Mouse (Mus musculus): Measurements from ENCODE around the gene Gm45837. TPM values are rescaled to one million over a fixed set of nuclear protein-coding genes. Genes with fewer than 3 reads are reported as not detected.

Gm45837 gene
- total RNA-seq (2015; ENCODE audit: low replicate concordance) (5.0 TPM in 1 of 2 replicates, not detected in the other), total RNA-seq (2017; ENCODE audit: low replicate concordance) (not detected in 2 replicates)

GRCm38 (mm10) chr7:101410267-101410936 is at the start of gene Gm45837:
Gene Gm45837 (plus strand): TSS chr7:101410886.
- no peak for ATAC-seq (replicated peaks; ENCODE audit: low FRiP score, poor library complexity, severe bottlenecking)

GRCm38 (mm10) chr7:101361021-101361420 is 49.7 kb upstream of the Gm45837 start:
- no peak for ATAC-seq (replicated peaks; ENCODE audit: low FRiP score, poor library complexity, severe bottlenecking)

- no peak for ATAC-seq (replicated peaks; ENCODE audit: low FRiP score, poor library complexity, severe bottlenecking)
These were observed 48.9 kb upstream of the Gm45837 start for GRCm38 (mm10) chr7:101361767-101362166.

GRCm38 (mm10) chr7:101362791-101363191 is 47.9 kb upstream of the Gm45837 start:
- ATAC-seq (replicated peaks; ENCODE audit: low FRiP score, poor library complexity, severe bottlenecking) = no peak

- no peak for ATAC-seq (replicated peaks; ENCODE audit: low FRiP score, poor library complexity, severe bottlenecking)
These were observed 46.8 kb upstream of the Gm45837 start for GRCm38 (mm10) chr7:101363914-101364313.

- ATAC-seq (replicated peaks; ENCODE audit: low FRiP score, poor library complexity, severe bottlenecking) = no peak; the same call in 1 of the 2 replicates
These were observed 42.5 kb upstream of the Gm45837 start for GRCm38 (mm10) chr7:101367901-101368852.

GRCm38 (mm10) chr7:101369666-101370065 is 41.0 kb upstream of the Gm45837 start:
- ATAC-seq (replicated peaks; ENCODE audit: low FRiP score, poor library complexity, severe bottlenecking) = no peak

GRCm38 (mm10) chr7:101373082-101373481 is 37.6 kb upstream of the Gm45837 start:
- no peak for ATAC-seq (replicated peaks; ENCODE audit: low FRiP score, poor library complexity, severe bottlenecking)

- ATAC-seq (replicated peaks; ENCODE audit: low FRiP score, poor library complexity, severe bottlenecking) = no peak
These were observed 36.5 kb upstream of the Gm45837 start for GRCm38 (mm10) chr7:101374155-101374554.

GRCm38 (mm10) chr7:101376701-101377340 is 33.9 kb upstream of the Gm45837 start:
- no peak for ATAC-seq (replicated peaks; ENCODE audit: low FRiP score, poor library complexity, severe bottlenecking)

GRCm38 (mm10) chr7:101377741-101378262 is 32.9 kb upstream of the Gm45837 start:
- peak; percentile 63 for ATAC-seq (replicated peaks; ENCODE audit: low FRiP score, poor library complexity, severe bottlenecking)

- ATAC-seq (replicated peaks; ENCODE audit: low FRiP score, poor library complexity, severe bottlenecking) = no peak
These were observed 32.4 kb upstream of the Gm45837 start for GRCm38 (mm10) chr7:101378285-101378684.

- ATAC-seq (replicated peaks; ENCODE audit: low FRiP score, poor library complexity, severe bottlenecking) = no peak
These were observed 31.8 kb upstream of the Gm45837 start for GRCm38 (mm10) chr7:101378796-101379465.

- ATAC-seq (replicated peaks; ENCODE audit: low FRiP score, poor library complexity, severe bottlenecking) = no peak
These were observed 31.0 kb upstream of the Gm45837 start for GRCm38 (mm10) chr7:101379732-101380131.

- ATAC-seq (replicated peaks; ENCODE audit: low FRiP score, poor library complexity, severe bottlenecking) = no peak
These were observed 29.2 kb upstream of the Gm45837 start for GRCm38 (mm10) chr7:101381512-101381911.

GRCm38 (mm10) chr7:101382378-101382777 is 28.3 kb upstream of the Gm45837 start:
- ATAC-seq (replicated peaks; ENCODE audit: low FRiP score, poor library complexity, severe bottlenecking) = 0 out of 2 replicates have a peak, but pooled peaks have one; percentile 56

GRCm38 (mm10) chr7:101383756-101384155 is 26.9 kb upstream of the Gm45837 start:
- ATAC-seq (replicated peaks; ENCODE audit: low FRiP score, poor library complexity, severe bottlenecking) = no peak

- no peak for ATAC-seq (replicated peaks; ENCODE audit: low FRiP score, poor library complexity, severe bottlenecking)
These were observed 25.8 kb upstream of the Gm45837 start for GRCm38 (mm10) chr7:101384931-101385330.

- ATAC-seq (replicated peaks; ENCODE audit: low FRiP score, poor library complexity, severe bottlenecking) = no peak
These were observed 25.4 kb upstream of the Gm45837 start for GRCm38 (mm10) chr7:101385331-101385733.

Measured in erythroblast, adult 5-6 weeks (primary cell).